Mouse (Mus musculus) bone marrow macrophage, adult 2 months (primary cell): ENCODE results near the gene Bag6. TPM values are rescaled to one million over a fixed set of nuclear protein-coding genes. Genes with fewer than 3 reads are reported as not detected.

Experiments used
- H3K27ac ChIP-seq: 2 replicates; pipeline ENCODE4 v1.5.1; 2012; ENCODE audit warnings: low read depth, low read length; ENCODE audit not compliant: insufficient read depth
- H3K4me1 ChIP-seq: 2 replicates; pipeline ENCODE4 v1.6.1; 2012; ENCODE audit warnings: low read length; ENCODE audit not compliant: control insufficient read depth, insufficient read depth
- H3K4me3 ChIP-seq: 2 replicates; pipeline ENCODE4 v1.5.1; 2012; ENCODE audit warnings: mild to moderate bottlenecking, low read length, moderate library complexity; ENCODE audit not compliant: insufficient read depth
- CTCF ChIP-seq: IDR thresholded peaks from 2 replicates; pipeline ENCODE4 v1.5.1; 2012; ENCODE audit warnings: low read depth, mild to moderate bottlenecking, low read length, moderate library complexity
- POLR2A ChIP-seq: IDR thresholded peaks from 2 replicates; pipeline ENCODE4 v1.6.1; 2012; ENCODE audit warnings: mild to moderate bottlenecking, low read depth, low read length, borderline replicate concordance
- polyA plus RNA-seq: library from polyadenylated mRNA; stranded (reverse); fragments of >200 nt; gene quantifications from 2 replicates; pipeline ENCODE4 v1.2.4, GENCODE M21; 2012; ENCODE audit not compliant: missing spikeins, insufficient read depth, insufficient read length

Gene Bag6
- polyA plus RNA-seq, 1 experiment = 166 TPM

- peak overlapping the region; percentile 76 for H3K27ac ChIP-seq
- TF ChIP-seq CTCF = no peak
- no peak for TF ChIP-seq POLR2A
- H3K4me1 ChIP-seq = peaks cover 18% of the 10 kb centered on the region
- H3K4me3 ChIP-seq = peak overlapping the region; percentile 67
These were observed 30.6 kb downstream of the Bag6 start for GRCm38 (mm10) chr17:35165451-35166155.

GRCm38 (mm10) chr17:35166352-35167035, 31.5 kb downstream of the Bag6 start:
- Histone ChIP-seq H3K4me1 (peaks cover 26% of the 10 kb centered on the region), H3K27ac (no peak overlapping the region), H3K4me3 (no peak overlapping the region)
- TF ChIP-seq CTCF (no peak), POLR2A (no peak)

- Histone ChIP-seq H3K27ac (no peak overlapping the region), H3K4me1 (peaks cover 29% of the 10 kb centered on the region), H3K4me3 (no peak overlapping the region)
- TF ChIP-seq CTCF (no peak), POLR2A (no peak)
These were observed 32.8 kb downstream of the Bag6 start for GRCm38 (mm10) chr17:35167794-35168193.

- Histone ChIP-seq H3K4me1 (peaks cover 35% of the 10 kb centered on the region), H3K4me3 (no peak overlapping the region), H3K27ac (no peak overlapping the region)
- TF ChIP-seq POLR2A (no peak), CTCF (no peak)
These were observed 33.7 kb downstream of the Bag6 start for GRCm38 (mm10) chr17:35168541-35169207.

- TF ChIP-seq POLR2A = no peak
- peak; percentile 17; the same call in 1 of the 2 replicates for TF ChIP-seq CTCF
- peak overlapping the region; percentile 96 for H3K27ac ChIP-seq
- peak overlapping the region; percentile 78 for H3K4me3 ChIP-seq
- peaks cover 41% of the 10 kb centered on the region for H3K4me1 ChIP-seq
These were observed 37.7 kb downstream of the Bag6 start for GRCm38 (mm10) chr17:35172445-35173234.

- peaks cover 41% of the 10 kb centered on the region for H3K4me1 ChIP-seq
These were observed 38.4 kb downstream of the Bag6 start for GRCm38 (mm10) chr17:35173329-35173728.

GRCm38 (mm10) chr17:35174201-35174977, 39.4 kb downstream of the Bag6 start:
- no peak overlapping the region for H3K4me3 ChIP-seq
- TF ChIP-seq CTCF (no peak), POLR2A (no peak)
- H3K27ac ChIP-seq = peak overlapping the region; percentile 88

More at GRCm38 (mm10) chr17:35173329-35173728, 38.4 kb downstream of the Bag6 start:
- Histone ChIP-seq H3K4me3 (no peak overlapping the region), H3K27ac (peak overlapping the region; percentile 88)
- TF ChIP-seq CTCF (no peak), POLR2A (no peak)

GRCm38 (mm10) chr17:35175382-35175781, 40.4 kb downstream of the Bag6 start:
- H3K4me1 ChIP-seq = peaks cover 43% of the 10 kb centered on the region
- no peak for TF ChIP-seq POLR2A
- TF ChIP-seq CTCF = no peak
- no peak overlapping the region for H3K4me3 ChIP-seq
- peak overlapping the region; percentile 88 for H3K27ac ChIP-seq

More at GRCm38 (mm10) chr17:35174201-35174977, 39.4 kb downstream of the Bag6 start:
- peaks cover 43% of the 10 kb centered on the region for H3K4me1 ChIP-seq

GRCm38 (mm10) chr17:35175968-35176367, 41.0 kb downstream of the Bag6 start, which contains the start of gene Aif1:
TSS of gene Aif1 (minus strand) at chr17:35176068.
- Histone ChIP-seq H3K27ac (peak within 1 kb of the TSS; percentile 88), H3K4me3 (no peak within 1 kb of the TSS), H3K4me1 (peaks cover 41% of the 10 kb centered on the region)
- TF ChIP-seq CTCF = no peak
- no peak for TF ChIP-seq POLR2A

- TF ChIP-seq CTCF = peak; percentile 91
- TF ChIP-seq POLR2A = no peak
- no peak overlapping the region for H3K27ac ChIP-seq
These were observed 43.5 kb downstream of the Bag6 start for GRCm38 (mm10) chr17:35178528-35178927.

More at GRCm38 (mm10) chr17:35178528-35178927, 43.5 kb downstream of the Bag6 start:
- Histone ChIP-seq H3K4me1 (peaks cover 22% of the 10 kb centered on the region), H3K4me3 (no peak overlapping the region)
